Mouse (Mus musculus) spleen, adult 18-20 months (tissue): ENCODE measurements around the gene Nptxr.

Experiments used
- DNase-seq, 2 experiments: peaks; one replicate each; pipeline ENCODE4 v3.0.0; 2022; ENCODE audit warnings: mixed read lengths in 2 of 2

Gene Nptxr

GRCm38 (mm10) chr15:79804352-79805071, at the start of gene Nptxr:
Gene Nptxr, minus strand, starts transcription at chr15:79804766.
- DNase-seq = peak in 1 of 2 experiments; percentile 26

GRCm38 (mm10) chr15:79850143-79850542, 45.6 kb upstream of the Nptxr start:
- no peak for DNase-seq

GRCm38 (mm10) chr15:79847100-79847499, 42.5 kb upstream of the Nptxr start:
- no peak for DNase-seq

GRCm38 (mm10) chr15:79845986-79846385, 41.4 kb upstream of the Nptxr start:
- no peak for DNase-seq

- no peak for DNase-seq
Observed at GRCm38 (mm10) chr15:79842985-79843384, 38.4 kb upstream of the Nptxr start.

- no peak for DNase-seq
Observed at GRCm38 (mm10) chr15:79840281-79840680, 35.7 kb upstream of the Nptxr start.

GRCm38 (mm10) chr15:79834881-79835260, 30.3 kb upstream of the Nptxr start:
- no peak for DNase-seq

- DNase-seq = peak; percentile 77 to 84
Observed at GRCm38 (mm10) chr15:79834130-79834880, 29.7 kb upstream of the Nptxr start, which contains the start of the genes Npcd and Cbx6. Gene Npcd, minus strand, starts transcription at chr15:79834237. Gene Cbx6, minus strand, starts transcription at chr15:79834688.

GRCm38 (mm10) chr15:79833251-79834050, 28.9 kb upstream of the Nptxr start:
- DNase-seq = peak in 1 of 2 experiments; percentile 13

- DNase-seq = peak; percentile 26 to 78
Observed at GRCm38 (mm10) chr15:79832064-79832900, 27.7 kb upstream of the Nptxr start.

- peak; percentile 34 to 60 for DNase-seq
Observed at GRCm38 (mm10) chr15:79830388-79830787, 25.8 kb upstream of the Nptxr start.

GRCm38 (mm10) chr15:79829431-79829830, 24.9 kb upstream of the Nptxr start:
- DNase-seq = no peak

- DNase-seq = no peak
Observed at GRCm38 (mm10) chr15:79828366-79829035, 23.9 kb upstream of the Nptxr start.

- DNase-seq = no peak
Observed at GRCm38 (mm10) chr15:79827778-79828210, 23.2 kb upstream of the Nptxr start.

GRCm38 (mm10) chr15:79827061-79827777, 22.7 kb upstream of the Nptxr start:
- DNase-seq = no peak

- DNase-seq = no peak
Observed at GRCm38 (mm10) chr15:79826221-79826935, 21.8 kb upstream of the Nptxr start.

GRCm38 (mm10) chr15:79825146-79825825, 20.7 kb upstream of the Nptxr start:
- DNase-seq = no peak

GRCm38 (mm10) chr15:79823588-79824280, 19.2 kb upstream of the Nptxr start:
- DNase-seq = no peak
